Mouse (Mus musculus) adrenal gland, postnatal 36 days (tissue): ENCODE results near the gene Tecr. TPM values are rescaled to one million over a fixed set of nuclear protein-coding genes. Genes with fewer than 3 reads are reported as not detected.
"Not testable (repeated sequence)": the region's sequence is repeated elsewhere in the genome, so short reads cannot be mapped to it uniquely, and the experiment has no call there.

Source experiments
- DNase-seq, 2 experiments: peaks; one replicate each; pipeline ENCODE4 v3.0.0; 2021; ENCODE audit warnings: mixed read lengths in 1 of 2
- total RNA-seq, 2 experiments: library from RNA; stranded (reverse); gene quantifications; 2 replicates each; pipeline ENCODE4 v1.2.3; 2021

Tecr gene
- total RNA-seq, 2 experiments from 2014 or later: 450 to 470 TPM

GRCm38 (mm10) chr8:83583236-83583635 is 24.5 kb downstream of the Tecr start:
- DNase-seq: no peak

- DNase-seq: no peak
These were observed 25.5 kb downstream of the Tecr start for GRCm38 (mm10) chr8:83582226-83582625.

GRCm38 (mm10) chr8:83580826-83581225 is 26.9 kb downstream of the Tecr start:
- DNase-seq: no peak

DNA sequence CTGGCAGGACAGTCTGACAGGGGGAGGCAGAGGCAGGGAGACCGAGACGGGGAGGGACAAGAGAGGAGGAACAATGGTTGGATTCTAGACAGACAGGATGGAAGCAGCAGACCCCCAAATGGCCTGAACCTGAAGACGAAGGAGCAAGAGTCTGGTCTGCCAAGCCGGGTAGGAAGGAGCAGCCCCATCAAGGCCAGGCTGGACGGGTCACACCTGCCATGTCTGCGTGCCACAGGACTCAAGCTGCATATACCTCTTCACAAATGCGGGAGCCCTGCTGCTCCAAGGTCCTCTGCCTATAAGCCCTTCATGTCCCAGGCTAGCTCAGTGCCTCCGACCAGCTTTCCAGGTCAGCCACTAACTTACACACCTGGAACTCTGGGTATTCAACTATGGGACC is 28.1 kb downstream of the Tecr start:
- no peak for DNase-seq

GRCm38 (mm10) chr8:83578131-83579055 is 29.4 kb downstream of the Tecr start:
- no peak for DNase-seq

DNA sequence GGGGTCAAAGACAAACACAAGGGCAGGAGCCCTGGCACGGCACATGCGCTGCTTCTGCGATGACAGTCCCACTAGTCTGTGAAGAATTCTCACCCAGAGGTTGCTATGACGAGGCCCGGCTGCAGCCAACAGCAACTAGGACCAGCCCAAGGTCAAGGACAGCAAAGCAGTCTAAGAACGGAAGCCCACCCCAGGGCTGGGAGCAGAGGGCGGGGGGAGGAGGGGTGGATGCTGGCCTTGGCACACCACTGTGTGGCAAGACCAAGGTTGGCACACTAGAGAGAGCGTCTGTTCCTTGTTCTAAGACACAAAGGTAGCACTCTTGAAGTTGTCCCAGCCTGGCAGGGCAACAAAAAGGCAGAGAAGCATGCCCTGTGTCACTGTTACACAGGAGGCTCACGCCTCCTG is 30.4 kb downstream of the Tecr start:
- DNase-seq: peak; percentile 89

DNA sequence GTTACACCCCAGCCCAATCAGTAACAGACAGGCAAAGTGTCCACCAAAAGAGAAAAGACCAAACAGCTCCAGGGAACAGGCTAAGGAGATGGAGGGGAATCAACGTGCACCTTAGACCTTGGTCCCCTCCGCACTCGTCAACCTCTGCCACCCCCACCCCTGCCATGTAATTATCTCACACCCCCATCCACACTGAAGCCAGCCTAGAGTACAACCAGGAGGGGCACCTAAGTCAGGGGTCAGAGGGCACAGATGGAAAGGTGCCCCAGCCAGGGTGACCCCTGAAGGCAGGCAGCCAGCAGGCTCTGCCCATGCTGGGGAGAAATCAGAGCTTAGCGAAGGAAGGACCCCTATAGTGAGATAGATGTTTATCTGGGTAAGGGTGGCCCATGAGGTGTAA is 30.9 kb downstream of the Tecr start:
- DNase-seq: no peak

DNA sequence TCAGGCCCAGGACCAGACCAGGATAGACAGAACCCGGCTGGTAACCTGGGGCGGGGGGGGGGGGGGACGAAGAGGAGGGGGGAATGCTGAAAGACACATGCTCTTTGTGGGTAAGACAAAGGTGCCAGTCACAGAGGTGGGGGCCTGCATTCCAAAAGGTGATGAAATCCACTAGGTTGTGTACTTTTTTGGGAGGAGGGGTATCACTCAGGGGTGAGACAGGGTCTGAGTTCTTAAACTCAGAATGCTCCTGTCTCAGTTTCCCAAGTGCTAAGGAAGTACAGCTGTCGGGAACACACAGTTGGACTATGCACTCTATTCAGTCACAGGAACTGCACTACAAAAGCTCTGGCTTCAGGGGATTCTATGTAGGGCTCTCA is 31.3 kb downstream of the Tecr start:
- DNase-seq: no peak

DNA sequence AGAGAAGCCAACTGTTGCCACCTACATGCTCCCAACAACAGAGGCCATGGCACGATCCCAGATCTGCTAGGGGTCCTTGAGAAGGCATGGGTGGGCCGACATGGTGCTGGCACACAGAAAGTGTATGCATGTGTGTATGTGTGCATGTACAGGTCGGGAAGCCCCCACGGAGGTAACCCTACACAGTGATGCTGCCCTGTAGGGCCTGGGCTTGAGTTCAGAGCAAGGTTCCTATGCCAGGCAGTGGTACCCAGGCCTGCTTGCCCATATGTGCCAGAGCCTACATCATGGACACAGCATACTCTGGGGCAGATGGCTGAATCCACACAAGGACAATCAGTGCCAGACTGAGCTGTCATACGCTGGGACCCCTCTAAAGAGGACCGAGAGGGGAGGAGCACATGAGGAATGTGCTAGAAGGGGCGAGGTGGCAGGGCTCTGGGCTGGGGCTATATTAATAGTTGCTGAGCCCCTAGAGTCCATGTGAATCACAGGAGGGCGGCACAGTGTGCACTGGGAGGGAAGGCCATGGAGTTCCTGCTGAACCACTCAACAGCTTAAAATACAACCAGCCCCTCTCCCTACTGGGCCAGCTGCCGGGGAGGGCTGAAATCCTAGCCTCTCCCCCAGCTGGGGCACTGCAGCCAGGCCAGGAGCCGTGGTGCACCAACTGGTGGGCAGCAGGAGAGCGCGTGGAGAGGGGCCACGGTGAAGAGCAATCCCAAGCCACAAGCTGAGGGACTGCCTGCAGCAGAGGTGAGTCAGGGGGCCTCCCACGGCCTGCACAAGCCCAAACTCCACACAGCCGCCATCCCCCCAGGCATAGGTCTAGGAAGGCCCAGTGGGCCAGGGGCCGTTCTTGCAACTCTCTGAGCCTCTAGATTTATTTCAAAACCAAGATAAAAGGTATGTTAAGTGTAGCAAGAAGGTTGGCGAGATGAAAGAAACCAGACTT is 31.9 kb downstream of the Tecr start:
- DNase-seq: peak in 1 of 2 experiments; percentile 59

DNA sequence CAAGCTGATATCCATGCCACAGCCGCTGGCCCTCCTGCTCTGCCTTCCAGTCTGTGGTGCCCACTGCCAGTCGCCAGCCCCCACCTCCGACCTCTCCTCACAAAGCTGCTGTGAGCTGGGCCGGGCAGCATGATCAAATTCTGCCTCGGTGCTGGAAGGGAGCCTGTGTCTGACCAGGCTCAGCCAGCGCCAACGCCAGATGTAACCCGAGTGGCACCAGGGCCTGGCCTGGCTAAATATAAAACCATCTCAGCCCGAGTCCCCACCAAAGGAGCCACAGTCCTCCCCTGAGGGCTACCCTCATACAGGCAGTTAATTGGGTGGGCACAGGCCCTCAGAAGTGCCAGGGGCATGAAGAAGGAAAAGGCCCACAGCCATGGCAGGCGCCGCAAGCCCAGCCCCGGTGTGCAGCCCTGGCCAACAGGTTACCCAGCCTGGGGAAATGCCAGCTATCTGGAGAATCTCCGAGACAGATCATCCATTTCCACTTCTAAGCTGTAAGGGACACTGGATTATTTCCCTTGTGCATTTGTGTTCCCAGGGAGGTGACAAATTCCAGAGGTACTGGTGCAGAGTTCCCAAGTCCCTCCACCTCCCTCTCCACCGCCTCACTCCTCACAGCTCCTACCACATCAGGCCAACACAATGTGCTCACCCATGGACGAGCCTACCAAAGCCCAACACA is 33.0 kb downstream of the Tecr start:
- DNase-seq: no peak

- no peak for DNase-seq
These were observed 34.5 kb downstream of the Tecr start for GRCm38 (mm10) chr8:83573140-83573875.

- DNase-seq: peak in 1 of 2 experiments; percentile 0
These were observed 35.4 kb downstream of the Tecr start for GRCm38 (mm10) chr8:83572246-83572812.

- DNase-seq: no peak
These were observed 36.0 kb downstream of the Tecr start for GRCm38 (mm10) chr8:83571791-83572190.

DNA sequence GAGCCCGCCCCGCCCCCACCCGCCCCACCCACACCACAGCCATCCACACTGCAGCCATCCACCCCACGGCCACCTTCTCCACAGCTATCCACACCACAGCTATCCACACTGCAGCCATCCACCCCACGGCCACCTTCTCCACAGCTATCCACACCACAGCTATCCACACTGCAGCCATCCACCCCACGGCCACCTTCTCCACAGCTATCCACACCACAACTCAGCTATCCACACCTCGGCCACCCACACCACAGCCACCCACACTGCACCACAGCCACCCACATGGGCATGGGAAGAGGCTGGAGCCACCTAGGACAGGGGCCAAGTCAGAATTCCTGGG is 36.8 kb downstream of the Tecr start:
- DNase-seq: not testable (repeated sequence)

GRCm38 (mm10) chr8:83570272-83571000 is 37.3 kb downstream of the Tecr start:
- DNase-seq: no peak

- peak in 1 of 2 experiments; percentile 1 for DNase-seq
These were observed 38.6 kb downstream of the Tecr start for GRCm38 (mm10) chr8:83569165-83569564.

GRCm38 (mm10) chr8:83568755-83569154 is 39.0 kb downstream of the Tecr start:
- DNase-seq: no peak

- DNase-seq: no peak
These were observed 39.6 kb downstream of the Tecr start for GRCm38 (mm10) chr8:83568128-83568527.

DNA sequence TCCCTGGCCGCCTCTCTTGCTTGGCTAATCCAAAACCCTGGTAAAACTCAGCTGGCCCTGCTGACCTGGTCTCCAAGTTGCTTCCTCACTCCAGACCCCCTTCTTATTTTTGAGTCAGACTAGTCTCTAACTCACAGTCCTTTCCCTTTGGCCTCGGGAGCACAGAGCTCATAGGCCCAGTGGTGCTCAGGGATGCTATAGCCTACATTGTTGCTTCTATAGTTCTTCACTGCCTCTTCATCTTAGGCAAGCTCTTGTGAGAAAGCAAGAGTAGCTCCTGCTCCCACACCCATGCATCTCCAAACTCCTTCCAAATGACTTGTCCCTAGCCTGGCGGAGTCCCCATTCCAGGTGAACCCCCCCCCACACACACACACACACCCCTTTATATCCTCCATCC is 40.1 kb downstream of the Tecr start:
- DNase-seq: no peak
